Mouse (Mus musculus): ENCODE data around the gene Timm23.

Timm23 gene

DNA sequence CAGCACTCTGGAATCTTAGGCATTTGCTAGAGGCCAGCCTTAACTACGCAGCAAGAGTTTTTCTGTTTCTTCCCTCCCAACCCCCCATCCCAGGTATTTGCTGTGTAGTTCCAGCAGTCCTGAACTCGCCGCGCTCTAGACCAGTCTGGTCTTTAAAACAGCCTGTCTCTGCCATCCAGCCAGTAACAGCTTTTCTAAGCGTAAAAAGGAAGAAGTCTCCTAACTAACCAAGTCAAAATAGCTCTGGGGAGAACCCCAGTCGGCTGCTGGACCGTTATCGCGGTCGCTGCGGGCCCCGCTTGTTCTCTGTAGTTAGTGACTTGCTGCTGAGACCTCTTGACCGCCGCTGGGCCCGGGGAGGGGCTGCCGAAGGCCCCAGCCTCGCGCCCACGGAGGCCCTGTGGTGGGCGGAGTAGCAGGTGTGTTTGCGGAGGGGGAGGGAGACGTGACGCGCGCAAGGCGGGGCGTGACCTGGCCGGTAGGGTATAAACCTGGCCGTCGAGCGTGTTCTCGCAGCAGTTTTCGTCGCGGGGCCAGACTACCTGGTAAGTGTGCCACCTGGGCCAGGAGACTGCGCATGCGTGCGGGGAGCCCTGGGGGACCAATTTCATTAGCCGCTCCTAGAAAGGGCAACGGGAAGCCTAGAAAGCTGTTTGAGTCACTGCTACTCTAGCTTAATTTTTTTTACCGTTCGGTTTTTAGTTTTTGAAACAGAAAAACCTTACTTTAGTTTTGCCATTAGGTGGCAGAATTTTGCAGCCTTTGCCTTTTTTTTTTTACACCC lies 36.2 kb downstream of the Timm23 start:
- in situ Hi-C loops (cut with MboI, MseI): no loop called here

DNA sequence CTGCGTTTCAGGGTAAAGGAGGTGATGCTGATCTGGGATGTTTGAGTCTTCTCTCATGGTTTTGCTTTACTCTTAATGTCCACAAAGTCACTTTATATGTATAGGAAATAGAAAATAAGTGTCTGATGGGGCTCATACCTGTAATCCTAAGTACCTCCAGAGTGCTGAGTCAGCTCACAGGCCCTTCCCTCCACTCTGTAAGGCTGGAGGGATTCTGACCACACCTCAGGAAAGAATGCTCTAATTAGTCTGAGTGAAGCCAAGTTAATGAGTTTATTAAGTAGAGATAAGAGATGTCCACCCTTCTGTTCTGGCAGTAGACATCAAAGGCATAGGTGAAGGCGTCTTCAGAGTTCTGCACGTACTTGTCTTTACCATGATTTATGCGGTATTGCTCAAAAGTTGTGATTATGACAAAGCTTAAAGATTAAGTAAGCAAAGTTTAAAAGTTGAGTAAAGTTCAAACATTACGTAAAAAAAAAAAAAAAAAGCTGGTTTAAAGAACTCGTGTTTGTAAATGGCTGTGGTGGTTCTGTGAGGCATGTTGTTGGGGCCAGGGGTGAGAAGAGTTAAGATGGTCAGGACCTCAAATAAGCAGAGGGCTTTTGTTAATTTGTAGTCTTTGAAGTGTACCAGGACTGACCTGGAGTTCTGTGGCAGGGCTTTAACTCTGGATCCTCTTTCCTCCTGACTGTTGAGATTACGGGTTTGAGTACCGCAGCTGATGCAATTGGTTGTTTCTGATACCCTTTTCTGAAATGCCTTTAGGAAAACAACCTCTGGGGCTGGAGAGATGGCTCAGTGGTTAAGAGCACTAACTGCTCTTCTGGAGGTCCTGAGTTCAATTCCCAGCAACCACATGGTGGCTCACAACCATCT lies 37.3 kb downstream of the Timm23 start:
- in situ Hi-C loops (cut with MboI, MseI): loop anchor here (5.0 kb wide), 1 partner anchor 33 kb away; no protein-coding TSS in a partner anchor

DNA sequence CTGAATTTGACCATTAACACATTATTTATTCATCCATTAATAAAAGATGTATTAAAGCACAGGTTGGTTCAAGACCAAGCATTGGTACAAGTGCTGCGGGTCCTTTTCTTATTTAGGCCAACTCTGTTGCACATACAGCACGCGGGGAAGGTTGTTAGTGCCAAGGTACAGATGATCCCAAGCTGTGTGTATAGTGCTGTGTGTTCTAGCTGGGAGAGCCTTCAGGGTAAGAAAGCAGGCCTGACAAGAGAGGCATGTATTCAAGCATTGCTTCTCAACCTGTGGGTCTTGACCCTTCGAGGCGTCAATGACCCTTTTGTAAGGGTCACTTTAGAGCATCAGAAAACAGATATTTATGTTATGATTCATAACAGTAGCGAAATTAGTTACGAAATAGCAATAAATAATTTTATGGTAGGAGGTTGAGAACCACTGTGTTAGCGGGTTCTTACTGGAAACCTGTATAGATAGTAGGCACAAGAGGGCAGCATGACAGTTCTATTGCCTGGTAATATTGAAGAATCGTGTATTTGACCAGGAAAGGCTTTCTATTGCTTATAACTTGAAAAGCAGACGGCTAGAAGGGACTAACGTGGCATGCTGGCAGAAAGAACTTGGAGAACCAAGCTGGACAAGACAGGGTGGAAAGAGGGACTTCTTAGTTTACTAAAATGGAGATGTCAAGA lies 38.4 kb downstream of the Timm23 start:
- in situ Hi-C loops (cut with MboI, MseI): loop anchor here (5.0 kb wide), 1 partner anchor 34 kb away; no protein-coding TSS in a partner anchor

DNA sequence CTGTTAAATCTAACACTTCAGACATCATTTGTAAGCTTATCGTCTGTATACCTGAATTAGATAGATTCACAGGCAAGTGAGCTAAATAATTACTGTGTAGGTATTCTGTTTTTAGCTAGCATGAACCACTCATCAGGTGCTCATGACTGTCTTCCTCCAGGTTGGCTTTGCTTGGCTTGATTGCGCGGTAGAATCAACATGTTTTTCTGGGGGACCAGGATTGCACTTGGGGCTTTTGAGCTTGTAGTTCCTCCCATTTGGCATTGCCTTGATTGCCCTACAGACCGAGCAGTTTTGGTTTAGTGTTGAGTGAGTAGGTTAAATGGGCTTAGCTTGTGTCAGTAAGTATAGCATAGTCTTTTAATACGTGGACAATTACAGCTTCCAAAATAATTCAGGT lies 39.5 kb downstream of the Timm23 start:
- in situ Hi-C loops (cut with MboI, MseI): loop anchor here (5.0 kb wide), 1 partner anchor 35 kb away; no protein-coding TSS in a partner anchor

DNA sequence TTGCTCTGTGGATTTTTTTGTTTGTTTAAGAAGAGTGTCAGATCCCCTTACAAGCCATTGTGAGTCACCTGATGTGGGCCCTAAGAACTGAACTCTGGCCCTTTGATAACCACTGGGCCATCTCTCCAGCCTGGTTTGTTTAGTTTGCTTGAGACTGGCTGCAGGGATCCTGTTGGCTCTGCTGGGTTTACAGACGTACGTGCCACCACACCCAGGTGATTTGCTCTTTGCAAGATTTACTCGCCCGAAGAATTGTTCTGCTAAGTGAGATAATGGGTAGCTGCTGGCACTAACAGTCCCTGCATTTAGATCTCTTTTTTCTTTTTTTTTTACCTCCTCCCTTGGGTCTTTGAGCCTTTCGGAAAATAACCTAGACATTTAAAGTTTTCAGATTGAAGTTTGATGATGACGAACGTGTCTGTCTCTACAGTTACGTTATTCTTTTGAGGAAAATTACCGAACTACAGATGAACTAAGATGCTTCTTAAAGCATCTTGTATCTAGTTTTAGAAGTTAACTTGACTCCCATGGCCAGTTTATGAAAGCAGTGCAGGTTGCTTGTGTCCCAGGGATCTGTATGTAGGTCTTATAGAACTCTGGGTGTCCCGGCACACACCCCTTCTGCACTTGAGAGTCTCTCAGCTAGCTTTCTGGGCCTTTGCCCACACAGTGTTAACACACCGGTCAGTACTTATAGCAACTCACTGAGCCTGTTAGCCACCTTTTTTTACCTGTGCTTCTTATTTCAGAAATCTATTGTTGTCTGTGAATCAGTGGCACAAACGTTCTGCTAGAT lies 40.4 kb downstream of the Timm23 start:
- in situ Hi-C loops (cut with MboI, MseI): loop anchor here (5.0 kb wide), 1 partner anchor 36 kb away; no protein-coding TSS in a partner anchor

DNA sequence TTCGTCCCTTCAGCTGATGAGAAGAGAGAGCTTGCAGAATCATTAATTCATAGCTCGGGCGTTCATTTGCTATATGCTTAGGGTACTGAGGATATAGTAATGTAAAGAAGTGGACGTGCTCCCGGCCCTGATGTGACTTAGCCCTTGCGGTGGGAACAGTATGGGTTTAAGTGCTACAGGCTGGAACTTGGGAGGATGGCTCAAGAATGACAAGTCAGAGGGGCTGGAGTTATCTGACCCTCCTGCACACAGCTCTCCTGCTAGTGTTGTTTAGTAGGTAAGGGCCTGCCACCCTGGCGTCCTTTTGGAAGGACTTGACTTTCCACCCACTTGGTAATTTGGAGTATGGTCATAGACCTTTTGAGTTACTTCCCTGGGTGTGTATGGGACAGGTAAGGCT lies 41.1 kb downstream of the Timm23 start:
- in situ Hi-C loops (cut with MboI, MseI): loop anchor here (5.0 kb wide), 1 partner anchor 37 kb away; no protein-coding TSS in a partner anchor

DNA sequence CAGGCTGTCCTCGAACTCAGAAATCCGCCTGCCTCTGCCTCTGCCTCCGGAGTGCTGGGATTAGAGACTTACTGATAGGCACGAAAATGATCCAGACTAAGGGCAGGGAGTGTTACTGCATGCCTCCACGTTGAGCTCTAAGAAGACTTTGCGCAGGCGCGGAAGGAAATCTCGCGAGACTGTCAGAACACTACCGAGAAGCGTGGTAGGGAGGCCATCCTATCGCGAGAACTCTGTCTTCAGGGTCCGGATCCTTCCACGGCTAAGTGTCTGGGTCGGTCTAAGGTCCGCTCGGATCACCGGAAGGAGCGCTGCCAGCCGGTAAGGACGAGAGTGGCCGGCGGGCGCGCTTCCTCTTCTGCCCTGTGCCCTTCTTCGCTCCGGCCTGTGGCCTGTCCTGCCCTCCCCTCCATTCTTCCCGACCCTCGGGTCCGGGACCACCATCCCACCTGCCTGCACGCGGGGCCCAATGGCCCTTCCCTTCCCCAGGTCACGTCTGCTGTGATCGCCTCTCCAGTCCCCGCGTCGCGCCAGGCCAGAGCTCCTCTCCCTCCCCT lies 41.9 kb downstream of the Timm23 start, which contains the start of gene Ncoa4:
TSS of gene Ncoa4 (plus strand) at position 176 of the 557 bp plus-strand sequence.
- in situ Hi-C loops (cut with MboI, MseI): loop anchor here (5.0 to 10.0 kb wide), 4 partner anchors 38 to 1675 kb away; partner anchors contain the start of genes Btd, Dph3, Gm49387 and Hacl1

DNA sequence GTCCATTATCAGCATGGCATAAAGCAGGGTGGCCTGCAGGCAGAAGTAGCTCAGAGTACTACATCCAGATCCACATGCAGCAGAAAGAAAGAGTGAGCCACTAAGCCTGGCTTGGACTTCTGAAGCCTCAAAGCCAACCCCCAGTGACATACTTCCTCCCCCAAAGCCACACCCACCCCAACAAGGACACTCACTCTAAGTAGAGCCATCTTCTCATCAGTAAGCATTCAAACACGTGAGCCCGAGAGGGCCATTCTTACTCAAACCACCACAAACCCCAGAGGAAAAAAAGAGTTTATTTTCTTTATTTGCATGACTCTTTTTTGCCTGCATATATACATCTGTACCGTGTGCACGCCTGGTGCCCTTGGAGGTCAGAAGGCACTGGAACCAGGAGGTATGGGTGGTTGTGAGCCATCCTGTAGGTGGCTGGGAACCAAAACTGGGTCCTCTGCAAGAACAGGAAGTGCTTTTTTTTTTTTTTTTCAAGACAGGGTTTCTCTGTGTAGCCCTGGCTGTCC lies 42.5 kb downstream of the Timm23 start:
- in situ Hi-C loops (cut with MboI, MseI): loop anchor here (5.0 to 10.0 kb wide), 3 partner anchors 72 to 1674 kb away; partner anchors contain the start of genes Btd, Dph3, Gm49387 and Hacl1

- in situ Hi-C loops (cut with MboI, MseI): loop anchor here (5.0 to 10.0 kb wide), 3 partner anchors 67 to 1670 kb away; partner anchors contain the start of genes Btd, Dph3, Gm49387 and Hacl1
Measured at GRCm38 (mm10) chr14:32154758-32155157, 46.9 kb downstream of the Timm23 start.

GRCm38 (mm10) chr14:32153156-32153555 lies 48.5 kb downstream of the Timm23 start:
- in situ Hi-C loops (cut with MboI, MseI): loop anchor here (10.0 kb wide), 2 partner anchors 508 to 1668 kb away; partner anchors contain the start of genes Btd, Gm49387 and Hacl1

- in situ Hi-C loops (cut with MboI, MseI): loop anchor here (10.0 kb wide), 2 partner anchors 508 to 1668 kb away; partner anchors contain the start of genes Btd, Gm49387 and Hacl1
Measured at GRCm38 (mm10) chr14:32152243-32152965, 49.3 kb downstream of the Timm23 start.

- in situ Hi-C loops (cut with MboI, MseI): loop anchor here (10.0 kb wide), 2 partner anchors 506 to 1666 kb away; partner anchors contain the start of genes Btd, Gm49387 and Hacl1
Measured at GRCm38 (mm10) chr14:32150872-32151271, 50.8 kb downstream of the Timm23 start.

DNA sequence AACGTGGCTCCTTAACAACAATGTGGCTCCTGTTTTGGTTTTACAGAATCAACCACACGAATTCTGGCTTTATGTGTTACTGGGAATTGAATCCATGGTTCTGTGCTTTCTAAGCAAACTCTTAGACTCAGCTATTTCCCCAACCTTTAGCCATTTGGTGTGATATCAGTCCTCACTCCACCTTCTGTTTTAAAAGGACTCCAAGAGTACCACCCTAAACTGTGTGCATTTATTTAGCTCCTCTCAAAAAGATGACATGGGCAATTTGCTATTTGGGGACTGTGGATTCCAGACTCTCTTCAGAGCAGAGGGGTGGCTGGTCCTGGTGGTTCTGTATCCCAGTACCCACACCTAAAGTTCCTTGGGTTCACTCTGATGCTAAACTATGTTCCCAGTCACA lies 55.1 kb downstream of the Timm23 start:
- in situ Hi-C loops (cut with MboI, MseI): no loop called here

- in situ Hi-C loops (cut with MboI, MseI): no loop called here
Measured at GRCm38 (mm10) chr14:32145809-32146511, 55.7 kb downstream of the Timm23 start.

- in situ Hi-C loops (cut with MboI, MseI): no loop called here
Measured at GRCm38 (mm10) chr14:32145401-32145800, 56.3 kb downstream of the Timm23 start.

- in situ Hi-C loops (cut with MboI, MseI): no loop called here
Measured at GRCm38 (mm10) chr14:32144734-32145133, 57.0 kb downstream of the Timm23 start.

GRCm38 (mm10) chr14:32141723-32142122 lies 60.0 kb downstream of the Timm23 start, which contains the start of gene Msmb:
Msmb (plus strand) TSS chr14:32142023.
- in situ Hi-C loops (cut with MboI, MseI): no loop called here

GRCm38 (mm10) chr14:32140359-32140965 lies 61.2 kb downstream of the Timm23 start:
- in situ Hi-C loops (cut with MboI, MseI): no loop called here
